Mouse (Mus musculus): ENCODE measurements around the gene Jarid2. TPM values are rescaled to one million over a fixed set of nuclear protein-coding genes. Genes with fewer than 3 reads are reported as not detected.

Jarid2 gene
- polyA plus RNA-seq, 1 experiment from 2014 or later: 40.6 TPM

DNA sequence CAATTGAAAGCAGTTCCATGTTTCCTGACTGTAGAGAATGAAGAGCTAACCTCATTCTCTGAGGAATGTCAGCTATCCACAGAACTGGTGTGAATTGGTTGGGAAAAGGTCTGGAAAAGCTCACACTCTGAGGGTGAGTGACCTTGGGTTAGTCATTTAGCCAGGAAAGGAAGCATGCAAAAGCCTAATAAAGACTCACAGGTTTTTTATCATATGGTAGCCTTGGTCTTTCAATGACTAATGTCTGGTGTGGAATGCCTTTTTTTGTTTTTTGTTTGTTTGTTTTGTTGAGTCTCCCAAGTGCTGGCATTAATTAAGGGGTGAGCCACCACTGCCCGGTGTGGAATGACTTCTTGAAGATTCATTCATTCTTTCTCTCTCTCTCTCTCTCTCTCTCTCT is 55.3 kb downstream of the Jarid2 start:
- H3K4me1 ChIP-seq (replicated peaks): peaks cover 26% of the 10 kb centered on the region
- no peaks in the 10 kb centered on the region for H3K36me3 ChIP-seq
- no peaks in the 10 kb centered on the region for H3K27me3 ChIP-seq (replicated peaks)
- no peaks in the 10 kb centered on the region for H3K9me3 ChIP-seq (replicated peaks)
- H3K4me3 ChIP-seq: no peak overlapping the region
- no peak overlapping the region for H3K9ac ChIP-seq
- no peak overlapping the region for H3K27ac ChIP-seq (ENCODE audit: poor library complexity, severe bottlenecking)
- no peak for ATAC-seq (ENCODE audit: insufficient number of reproducible peaks, low FRiP score)
- 71% methylated on average over 1 of the region's 1 CpGs for WGBS
- H3K4me2 ChIP-seq: no peak overlapping the region

DNA sequence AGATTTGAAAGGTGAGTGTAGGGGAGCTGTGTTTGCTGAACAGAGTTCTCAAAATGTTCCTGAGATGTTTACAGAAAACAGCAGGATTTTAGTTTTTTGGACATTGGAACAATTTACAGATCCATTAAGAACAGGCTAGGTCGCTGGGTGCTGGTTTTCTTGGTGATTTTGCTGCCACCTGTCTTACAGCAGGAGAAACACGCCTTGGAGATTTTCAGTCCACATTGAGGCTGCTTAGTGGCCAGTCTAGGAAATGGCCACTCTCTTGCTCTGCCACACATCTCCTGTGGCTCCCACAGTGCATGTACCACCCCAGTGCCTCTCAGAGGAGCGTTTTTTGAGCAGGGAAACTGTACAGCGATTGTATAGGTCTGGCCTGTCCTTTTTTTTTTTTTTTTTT is 57.0 kb downstream of the Jarid2 start:
- Histone ChIP-seq H3K4me2 (no peak overlapping the region), H3K9ac (no peak overlapping the region), H3K27ac (ENCODE audit: poor library complexity, severe bottlenecking) (no peak overlapping the region), H3K27me3 (replicated peaks) (no peaks in the 10 kb centered on the region), H3K4me3 (no peak overlapping the region), H3K9me3 (replicated peaks) (no peaks in the 10 kb centered on the region), H3K4me1 (replicated peaks) (peaks cover 29% of the 10 kb centered on the region), H3K36me3 (no peaks in the 10 kb centered on the region)
- 32% methylated on average over 4 of the region's 4 CpGs for WGBS
- no peak for ATAC-seq (ENCODE audit: insufficient number of reproducible peaks, low FRiP score)

DNA sequence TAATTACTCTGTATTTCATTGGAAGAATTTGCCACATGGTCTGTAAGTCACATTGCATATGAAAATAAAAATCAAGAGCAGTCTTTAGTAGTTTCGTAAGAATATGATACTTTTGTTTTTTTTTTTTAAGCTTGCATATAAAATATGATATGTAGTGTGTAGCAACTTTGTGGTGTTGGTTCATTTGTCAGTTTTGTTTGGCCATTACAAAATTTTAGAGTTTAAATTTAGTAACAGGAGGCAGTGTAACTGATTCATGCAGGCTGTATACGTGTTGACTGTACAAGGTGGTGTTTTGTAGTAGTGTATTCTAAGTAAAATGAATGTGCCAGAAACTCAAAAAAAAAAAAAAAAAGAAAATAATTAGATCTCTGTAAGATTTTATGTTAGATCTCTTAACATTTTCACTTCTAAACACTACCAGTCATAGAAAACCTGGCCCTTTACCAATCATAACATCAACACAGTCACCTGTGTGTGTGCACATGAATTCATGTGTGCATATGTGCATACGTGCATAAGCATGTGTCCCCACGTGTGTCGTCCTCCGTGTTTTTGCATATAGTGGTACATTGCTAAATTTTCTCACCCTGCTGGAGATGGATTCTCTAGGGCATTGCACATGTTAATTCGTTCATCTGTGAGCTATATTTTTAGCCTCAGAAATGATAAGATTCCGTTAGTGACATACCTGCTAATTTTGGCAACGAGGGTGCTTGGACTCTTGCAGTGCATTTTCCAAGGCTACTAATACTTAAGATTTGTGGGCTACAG is 59.3 kb downstream of the Jarid2 start:
- ATAC-seq (ENCODE audit: insufficient number of reproducible peaks, low FRiP score): no peak
- Histone ChIP-seq H3K9ac (no peak overlapping the region), H3K4me3 (no peak overlapping the region; the same call in 1 of the 2 replicates), H3K27ac (ENCODE audit: poor library complexity, severe bottlenecking) (peak overlapping the region; percentile 54), H3K4me2 (peak overlapping the region; percentile 63), H3K27me3 (replicated peaks) (no peaks in the 10 kb centered on the region), H3K4me1 (replicated peaks) (peaks cover 45% of the 10 kb centered on the region), H3K9me3 (replicated peaks) (no peaks in the 10 kb centered on the region), H3K36me3 (no peaks in the 10 kb centered on the region)
- WGBS: 54% methylated on average over 9 of the region's 9 CpGs

DNA sequence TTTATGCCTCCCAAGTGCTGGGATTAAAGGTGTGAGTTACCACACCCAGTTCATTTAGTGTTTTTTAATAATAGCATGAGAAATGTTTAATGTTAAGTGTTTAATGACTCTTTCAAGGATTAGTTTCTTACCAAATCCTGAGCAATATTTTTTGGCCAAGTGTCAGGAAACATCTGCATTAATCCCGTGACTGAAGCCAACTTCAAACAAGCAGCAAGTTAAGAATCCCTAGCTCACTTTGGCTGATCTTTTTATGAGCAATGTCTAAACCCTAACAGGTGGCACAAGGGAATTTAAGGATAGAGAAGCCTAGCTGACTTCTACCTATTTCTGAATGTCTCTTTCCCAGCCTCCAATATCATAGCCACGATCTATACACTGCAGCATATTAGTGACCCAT is 60.7 kb downstream of the Jarid2 start:
- no peak overlapping the region for H3K4me2 ChIP-seq
- H3K4me3 ChIP-seq: no peak overlapping the region
- no peaks in the 10 kb centered on the region for H3K27me3 ChIP-seq (replicated peaks)
- no peaks in the 10 kb centered on the region for H3K9me3 ChIP-seq (replicated peaks)
- no peak overlapping the region for H3K27ac ChIP-seq (ENCODE audit: poor library complexity, severe bottlenecking)
- no peak overlapping the region for H3K9ac ChIP-seq
- H3K36me3 ChIP-seq: no peaks in the 10 kb centered on the region
- WGBS: 70% methylated on average over 2 of the region's 2 CpGs
- peaks cover 57% of the 10 kb centered on the region for H3K4me1 ChIP-seq (replicated peaks)
- no peak for ATAC-seq (ENCODE audit: insufficient number of reproducible peaks, low FRiP score)

DNA sequence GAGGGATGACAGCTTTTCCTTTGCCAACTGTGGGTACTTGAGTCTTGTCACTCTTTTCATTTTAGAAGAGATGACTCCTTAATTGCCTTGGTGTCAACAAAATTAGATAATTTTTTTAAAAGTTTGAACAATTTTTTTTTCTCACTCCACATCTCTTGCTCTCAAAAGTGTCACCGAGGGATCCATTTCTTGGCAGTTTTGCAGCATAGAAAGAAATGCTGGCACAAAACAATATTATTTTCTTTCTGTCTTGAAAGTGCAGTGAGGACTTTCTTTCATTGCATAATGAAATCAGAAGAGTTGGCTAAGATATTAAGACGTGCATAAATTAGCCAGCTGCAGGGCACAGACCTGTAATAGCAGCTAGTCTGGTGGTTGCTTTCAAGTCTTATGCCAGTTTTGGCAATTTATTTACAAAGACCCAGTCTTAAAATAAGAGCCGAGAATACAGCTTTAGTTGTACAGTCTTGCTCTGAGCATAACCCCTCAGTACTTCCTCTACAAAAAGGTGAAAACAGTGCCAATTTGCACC is 63.2 kb downstream of the Jarid2 start:
- no peak overlapping the region for H3K27ac ChIP-seq (ENCODE audit: poor library complexity, severe bottlenecking)
- H3K4me2 ChIP-seq: no peak overlapping the region
- ATAC-seq (ENCODE audit: insufficient number of reproducible peaks, low FRiP score): no peak
- no peaks in the 10 kb centered on the region for H3K36me3 ChIP-seq
- no peaks in the 10 kb centered on the region for H3K27me3 ChIP-seq (replicated peaks)
- H3K4me1 ChIP-seq (replicated peaks): peaks cover 69% of the 10 kb centered on the region
- whole genome bisulfite sequencing: 87% methylated on average over 3 of the region's 3 CpGs
- no peaks in the 10 kb centered on the region for H3K9me3 ChIP-seq (replicated peaks)
- no peak overlapping the region for H3K9ac ChIP-seq
- H3K4me3 ChIP-seq: no peak overlapping the region

DNA sequence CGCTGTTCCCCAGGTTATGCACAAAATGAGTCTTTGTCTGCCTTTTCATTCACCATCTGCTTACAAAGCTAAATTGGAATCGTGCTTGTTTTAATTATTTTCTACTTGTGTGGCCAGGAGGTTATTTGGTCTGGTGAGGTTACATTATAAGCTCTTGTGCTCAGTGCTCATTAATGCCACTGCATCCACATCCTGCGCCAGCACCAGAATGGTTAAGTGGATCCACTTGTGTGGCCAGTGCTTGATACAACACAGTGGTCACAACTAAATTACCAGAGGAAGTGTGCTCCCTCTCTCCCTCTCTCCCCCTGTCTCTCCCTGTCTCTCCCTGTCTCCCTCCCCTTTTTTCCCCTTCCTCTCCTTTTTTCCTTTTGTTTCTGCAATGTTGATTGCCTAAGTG is 66.6 kb downstream of the Jarid2 start:
- H3K4me2 ChIP-seq: no peak overlapping the region
- WGBS: 74% methylated on average over 3 of the region's 3 CpGs
- no peak for ATAC-seq (ENCODE audit: insufficient number of reproducible peaks, low FRiP score)

DNA sequence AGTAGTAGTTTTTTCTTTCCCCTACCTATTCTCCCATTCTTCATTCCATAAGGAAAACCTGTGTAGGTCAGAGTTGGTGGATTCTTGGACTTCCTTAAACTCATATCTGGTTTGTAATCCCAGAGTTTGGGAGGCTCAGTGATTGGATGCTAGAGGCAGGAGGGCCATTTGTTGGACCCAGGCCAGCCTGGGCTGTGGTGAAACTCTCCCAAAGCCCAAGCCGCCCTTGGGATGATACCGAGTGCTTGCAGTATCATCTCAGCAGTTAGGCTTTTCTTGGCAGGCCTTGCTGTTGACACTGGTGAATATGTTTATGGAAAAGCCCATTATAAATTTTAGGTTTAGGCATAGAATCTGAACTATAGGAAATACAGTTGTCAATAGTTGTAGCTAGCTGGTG is 67.5 kb downstream of the Jarid2 start:
- H3K27me3 ChIP-seq (replicated peaks): no peaks in the 10 kb centered on the region
- H3K27ac ChIP-seq (ENCODE audit: poor library complexity, severe bottlenecking): no peak overlapping the region; the same call in 1 of the 2 replicates
- H3K4me3 ChIP-seq: no peak overlapping the region
- H3K36me3 ChIP-seq: no peaks in the 10 kb centered on the region
- no peak overlapping the region for H3K9ac ChIP-seq
- H3K4me2 ChIP-seq: no peak overlapping the region
- H3K9me3 ChIP-seq (replicated peaks): no peaks in the 10 kb centered on the region
- no peak for ATAC-seq (ENCODE audit: insufficient number of reproducible peaks, low FRiP score)
- peaks cover 56% of the 10 kb centered on the region for H3K4me1 ChIP-seq (replicated peaks)
- WGBS: 35% methylated on average over 2 of the region's 2 CpGs

More for the DNA sequence above, 66.6 kb downstream of the Jarid2 start:
- H3K27ac ChIP-seq (ENCODE audit: poor library complexity, severe bottlenecking): peak overlapping the region; percentile 33; the same call in 1 of the 2 replicates
- peaks cover 58% of the 10 kb centered on the region for H3K4me1 ChIP-seq (replicated peaks)
- no peak overlapping the region for H3K4me3 ChIP-seq
- H3K27me3 ChIP-seq (replicated peaks): no peaks in the 10 kb centered on the region
- H3K9ac ChIP-seq: no peak overlapping the region
- no peaks in the 10 kb centered on the region for H3K36me3 ChIP-seq
- H3K9me3 ChIP-seq (replicated peaks): no peaks in the 10 kb centered on the region

DNA sequence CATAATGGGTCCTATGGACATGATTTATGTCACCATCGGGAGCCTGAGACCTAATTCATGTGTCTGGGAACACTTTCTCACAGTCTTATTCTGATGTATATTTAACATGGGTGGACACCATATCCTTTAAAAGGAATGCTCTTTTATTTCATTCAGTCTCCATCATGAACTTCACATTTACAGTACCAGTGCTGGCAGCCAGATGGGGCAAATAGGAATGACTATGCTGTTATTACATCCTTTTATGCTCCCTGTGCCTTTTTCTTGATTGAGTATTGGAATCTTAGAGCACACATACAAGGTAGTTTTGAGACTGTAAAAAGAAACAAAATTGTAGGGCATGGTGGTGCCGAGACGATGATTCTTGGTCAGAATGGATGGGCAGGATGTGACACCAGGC is 69.0 kb downstream of the Jarid2 start:
- Histone ChIP-seq H3K36me3 (no peaks in the 10 kb centered on the region), H3K4me3 (no peak overlapping the region), H3K9ac (no peak overlapping the region), H3K4me2 (no peak overlapping the region), H3K4me1 (replicated peaks) (peaks cover 50% of the 10 kb centered on the region), H3K27ac (ENCODE audit: poor library complexity, severe bottlenecking) (no peak overlapping the region), H3K9me3 (replicated peaks) (no peaks in the 10 kb centered on the region), H3K27me3 (replicated peaks) (no peaks in the 10 kb centered on the region)
- no peak for ATAC-seq (ENCODE audit: insufficient number of reproducible peaks, low FRiP score)
- WGBS: 90% methylated on average over 3 of the region's 3 CpGs

DNA sequence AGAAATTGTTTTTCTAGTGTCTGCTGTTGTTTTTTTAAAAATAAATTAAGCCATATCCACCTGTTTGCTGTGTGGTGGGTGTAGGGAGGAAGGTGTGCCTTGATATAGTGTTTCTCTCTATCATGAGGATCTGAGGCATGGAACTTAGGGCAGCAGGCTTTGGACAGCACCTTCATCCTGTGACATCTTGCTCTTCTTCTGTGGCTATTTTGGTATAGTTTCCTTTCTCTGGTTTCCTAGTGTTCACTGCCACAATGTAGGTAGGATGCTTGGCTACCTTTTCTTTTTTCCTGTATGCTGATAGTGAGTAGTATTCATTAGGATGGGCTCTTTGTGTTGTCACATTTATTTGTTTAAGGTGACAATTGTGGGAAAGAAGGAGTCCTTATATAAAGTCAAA is 69.9 kb downstream of the Jarid2 start:
- Histone ChIP-seq H3K36me3 (no peaks in the 10 kb centered on the region), H3K4me3 (no peak overlapping the region), H3K4me1 (replicated peaks) (peaks cover 42% of the 10 kb centered on the region), H3K9ac (no peak overlapping the region), H3K4me2 (no peak overlapping the region), H3K27ac (ENCODE audit: poor library complexity, severe bottlenecking) (no peak overlapping the region), H3K9me3 (replicated peaks) (no peaks in the 10 kb centered on the region), H3K27me3 (replicated peaks) (no peaks in the 10 kb centered on the region)
- no peak for ATAC-seq (ENCODE audit: insufficient number of reproducible peaks, low FRiP score)

DNA sequence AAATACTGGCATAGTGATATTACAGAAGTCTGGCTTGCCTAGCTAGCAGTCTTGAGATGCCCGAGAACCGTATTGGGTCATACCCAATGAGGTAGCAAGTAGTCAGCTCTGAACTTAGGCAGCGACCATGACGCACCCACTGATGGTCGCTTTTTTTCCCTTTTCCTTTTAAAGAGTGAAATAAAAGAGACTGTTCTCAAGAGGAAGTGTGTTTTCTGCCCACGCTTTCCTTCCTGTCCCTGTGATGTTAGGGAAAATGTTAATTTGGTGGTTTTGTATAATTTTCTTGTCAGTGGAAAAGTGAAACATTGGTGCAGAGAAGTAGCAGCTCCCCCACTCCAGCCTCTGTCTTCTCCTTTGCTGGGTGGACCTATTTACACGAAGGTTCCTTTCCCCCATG is 70.8 kb downstream of the Jarid2 start:
- 75% methylated on average over 7 of the region's 7 CpGs for WGBS
- ATAC-seq (ENCODE audit: insufficient number of reproducible peaks, low FRiP score): no peak
- no peaks in the 10 kb centered on the region for H3K36me3 ChIP-seq
- no peak overlapping the region for H3K27ac ChIP-seq (ENCODE audit: poor library complexity, severe bottlenecking)
- H3K9me3 ChIP-seq (replicated peaks): no peaks in the 10 kb centered on the region
- H3K4me2 ChIP-seq: no peak overlapping the region
- H3K4me1 ChIP-seq (replicated peaks): peaks cover 39% of the 10 kb centered on the region
- no peaks in the 10 kb centered on the region for H3K27me3 ChIP-seq (replicated peaks)
- H3K9ac ChIP-seq: no peak overlapping the region
- H3K4me3 ChIP-seq: no peak overlapping the region

DNA sequence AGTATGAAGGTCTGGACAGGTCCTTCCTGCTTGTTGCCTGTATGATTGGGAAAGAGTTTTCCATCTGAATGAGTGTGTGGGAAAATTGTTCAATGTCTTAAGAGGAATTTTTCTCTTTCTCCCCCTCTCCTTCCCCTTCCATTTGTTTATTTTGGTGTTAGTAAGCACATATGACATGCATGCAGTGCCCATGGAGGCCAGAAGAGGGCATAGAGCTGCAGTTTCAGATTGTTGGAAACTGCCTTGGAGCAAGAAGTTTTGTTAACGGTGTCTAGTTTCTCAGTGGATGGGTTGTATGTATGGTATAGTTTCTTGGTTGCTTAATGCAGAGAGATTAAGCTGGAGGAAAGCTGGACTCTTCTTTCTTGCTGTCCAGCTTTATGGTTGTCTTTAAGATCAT is 75.6 kb downstream of the Jarid2 start:
- Histone ChIP-seq H3K9ac (no peak overlapping the region), H3K36me3 (no peaks in the 10 kb centered on the region), H3K4me2 (no peak overlapping the region), H3K27ac (ENCODE audit: poor library complexity, severe bottlenecking) (no peak overlapping the region), H3K4me1 (replicated peaks) (peaks cover 36% of the 10 kb centered on the region), H3K4me3 (no peak overlapping the region), H3K9me3 (replicated peaks) (no peaks in the 10 kb centered on the region), H3K27me3 (replicated peaks) (no peaks in the 10 kb centered on the region)
- WGBS: 72% methylated on average over 1 of the region's 1 CpGs
- ATAC-seq (ENCODE audit: insufficient number of reproducible peaks, low FRiP score): no peak

DNA sequence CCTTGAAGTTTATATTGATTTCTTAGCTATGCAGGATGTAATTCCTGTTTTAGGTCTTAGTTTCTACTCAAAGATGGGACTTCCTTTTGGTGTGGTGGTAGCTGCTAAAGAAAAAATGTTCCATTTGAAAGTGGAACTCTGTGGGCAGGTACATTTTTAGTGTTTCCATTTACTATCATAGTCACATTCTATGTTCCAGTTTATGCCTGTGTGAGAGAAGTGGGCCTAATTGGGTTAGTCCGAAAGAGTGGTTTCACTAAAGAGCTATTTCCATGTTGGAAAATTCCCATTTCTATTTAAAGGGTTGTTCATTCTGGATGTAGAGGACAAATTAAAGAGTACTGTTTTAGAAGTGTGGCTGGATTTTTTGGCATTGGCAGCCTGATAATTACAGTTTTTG is 79.0 kb downstream of the Jarid2 start:
- Histone ChIP-seq H3K9ac (no peak overlapping the region), H3K4me3 (no peak overlapping the region), H3K36me3 (no peaks in the 10 kb centered on the region), H3K4me1 (replicated peaks) (peaks cover 32% of the 10 kb centered on the region), H3K4me2 (no peak overlapping the region), H3K9me3 (replicated peaks) (no peaks in the 10 kb centered on the region), H3K27ac (ENCODE audit: poor library complexity, severe bottlenecking) (no peak overlapping the region), H3K27me3 (replicated peaks) (no peaks in the 10 kb centered on the region)
- ATAC-seq (ENCODE audit: insufficient number of reproducible peaks, low FRiP score): no peak
- 74% methylated on average over 1 of the region's 1 CpGs for WGBS
